Mouse (Mus musculus): Measurements from ENCODE around the gene Gtdc1. TPM values are rescaled to one million over a fixed set of nuclear protein-coding genes. Genes with fewer than 3 reads are reported as not detected.

Gtdc1 gene
- polyA plus RNA-seq, 1 experiment from 2014 or later, result 19.0 TPM

Other genes with a start within 250 kb of the Gtdc1 start
- 85.7 and 96.4 TPM in 2 replicates for gene Zeb2, start 189.7 kb upstream of the Gtdc1 start, polyA plus RNA-seq (2015; fragmentation: Nextera tagmentation; extraction: Ambion mirVana)

All from embryonic facial prominence, embryonic 13.5 days (tissue).